7 mouse cellular contexts compared by ENCODE assay signal in the genomic region with DNA sequence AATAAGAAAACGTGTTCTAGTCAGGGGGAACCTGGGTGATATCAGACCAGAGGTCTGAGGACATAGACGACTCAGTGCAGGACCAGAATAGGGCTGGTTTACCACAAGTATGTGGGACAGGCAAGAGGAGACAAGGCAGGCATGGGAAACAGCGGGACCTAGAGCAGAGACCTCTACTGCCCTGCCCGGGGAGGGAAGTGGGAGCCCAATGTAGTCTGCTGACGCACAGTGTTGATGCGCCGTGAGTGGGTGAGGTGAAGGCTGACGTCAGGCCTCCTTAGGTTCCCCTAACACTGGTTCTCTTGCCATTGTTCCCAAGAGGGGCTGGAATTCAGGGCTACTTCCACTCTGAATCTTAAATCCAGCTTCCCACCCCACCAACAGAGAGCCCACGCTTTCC. TPM values are rescaled to one million over a fixed set of nuclear protein-coding genes. Genes with fewer than 3 reads are reported as not detected.
A peak's percentile ranks its signal among the peaks of the same experiment; 100 is the strongest.
DNase-seq lines count a peak whose midpoint lies in the region; ATAC-seq and TF ChIP-seq lines count a peak whose summit lies in the region.

No protein-coding gene starts in this region.

- TF ChIP-seq POLR2A in liver, adult 2 months (IDR thresholded peaks at IDR 0.05; ENCODE audit: extremely low read depth, insufficient read depth, low read length), result no peak
- no peak; the same call in 1 of the 2 replicates for TF ChIP-seq POLR2A in olfactory bulb, adult 2 months (IDR thresholded peaks at IDR 0.05; ENCODE audit: insufficient read depth, low read depth, low read length)

- no peaks in the 10 kb centered on the region for H3K36me3 ChIP-seq in heart, embryonic 12.5 days
- no peaks in the 10 kb centered on the region for H3K36me3 ChIP-seq in liver, adult 2 months (ENCODE audit: control insufficient read depth, insufficient read depth, low read length)

- peaks cover 70% of the 10 kb centered on the region for H3K4me1 ChIP-seq in heart, embryonic 12.5 days (replicated peaks)
- H3K4me1 ChIP-seq in liver, adult 2 months (ENCODE audit: control insufficient read depth, insufficient read depth, low read length), result peaks cover 41% of the 10 kb centered on the region
- H3K4me1 ChIP-seq in olfactory bulb, adult 2 months (ENCODE audit: control insufficient read depth, insufficient read depth, low read length), result peaks cover 66% of the 10 kb centered on the region

- 24% methylated on average over 9 of the region's 9 CpGs for WGBS in heart, embryonic 12.5 days
- 23% methylated on average over 9 of the region's 9 CpGs for WGBS in liver, adult 2 months
- WGBS in olfactory bulb, adult 2 months, result 14% methylated on average over 9 of the region's 9 CpGs

- peaks cover 39% of the 10 kb centered on the region for H3K79me2 ChIP-seq in liver, adult 2 months (ENCODE audit: control insufficient read depth, insufficient read depth, low read length)

- no peaks in the 10 kb centered on the region for H3K9me3 ChIP-seq in heart, embryonic 12.5 days (replicated peaks)

- H3K27ac ChIP-seq in heart, embryonic 12.5 days (ENCODE audit: poor library complexity, severe bottlenecking), result peak overlapping the region; percentile 60; the same call in 1 of the 2 replicates
- H3K27ac ChIP-seq in liver, adult 2 months (replicated peaks; ENCODE audit: insufficient read depth, low read depth, low read length), result peak overlapping the region; percentile 68
- peak overlapping the region; percentile 86 for H3K27ac ChIP-seq in olfactory bulb, adult 2 months (ENCODE audit: insufficient read depth, low read depth, low read length)

- TF ChIP-seq CTCF in liver, adult 2 months (IDR thresholded peaks at IDR 0.05; ENCODE audit: low read depth, low read length), result no peak
- no peak for TF ChIP-seq CTCF in olfactory bulb, adult 2 months (IDR thresholded peaks at IDR 0.05; ENCODE audit: insufficient read depth, low read depth, low read length)

- ATAC-seq in heart, embryonic 12.5 days (ENCODE audit: insufficient number of reproducible peaks, low FRiP score), result peak; percentile 37; the same call in 1 of the 2 replicates
- no peak for ATAC-seq in monocyte, adult 5-6 weeks (replicated peaks; ENCODE audit: insufficient number of reproducible peaks, low FRiP score, low TSS enrichment, poor library complexity, severe bottlenecking)

- peak overlapping the region; percentile 91 for H3K4me2 ChIP-seq in heart, embryonic 12.5 days

- peak overlapping the region; percentile 87 for H3K4me3 ChIP-seq in heart, embryonic 12.5 days
- peak overlapping the region; percentile 2 for H3K4me3 ChIP-seq in liver, adult 2 months (ENCODE audit: insufficient read depth, low read depth, low read length)
- peak overlapping the region; percentile 44 for H3K4me3 ChIP-seq in olfactory bulb, adult 2 months (ENCODE audit: insufficient read depth, low read depth, low read length)

- peak overlapping the region; percentile 58 for H3K9ac ChIP-seq in heart, embryonic 12.5 days
- peak overlapping the region; percentile 69 for H3K9ac ChIP-seq in liver, adult 2 months (ENCODE audit: low read depth, low read length)

- DNase-seq in 3T3-L1 (ENCODE audit: low read depth, low spot score), result peak; percentile 75
- peak; percentile 52 for DNase-seq in Muller cell, postnatal 12 days (ENCODE audit: inconsistent ontology term)
- DNase-seq in liver, adult 2 months (ENCODE audit: extremely low read depth, low read depth, low spot score), result peak; percentile 53
- no peak for DNase-seq in ovary, postnatal 14 days (ENCODE audit: low spot score)

- no peaks in the 10 kb centered on the region for H3K27me3 ChIP-seq in heart, embryonic 12.5 days (replicated peaks)
- H3K27me3 ChIP-seq in liver, adult 2 months (ENCODE audit: control insufficient read depth, insufficient read depth, low read length), result no peaks in the 10 kb centered on the region

RNA-seq across cellular contexts. Expression of a gene that starts 2.7 kb away (rescaled TPM):
- 122 and 144 TPM in 2 replicates for polyA plus RNA-seq in heart, embryonic 12.5 days (2016; fragmentation: Nextera tagmentation; extraction: Ambion mirVana)
- 430 and 630 TPM in 2 replicates for total RNA-seq in liver, adult 2 months (2014; rRNA removed)
- polyA plus RNA-seq in liver, adult 2 months (2012; rRNA removed), result 55.2 and 213 TPM in 2 replicates
- polyA plus RNA-seq in olfactory bulb, adult 2 months (2012; ENCODE audit: insufficient read depth, insufficient read length, low replicate concordance, missing spikeins), result not detected in 2 replicates
- total RNA-seq in monocyte, adult 5-6 weeks (2017), result 7.1 to 11.7 TPM (median 9.6 TPM) in 3 replicates

Comparison
In these comparisons a context has a peak if more than half of its experiments do, and no peak if none do; other contexts are left out.
1. H3K4me3 ChIP-seq: peak in every context shown above with its lines; median percentile 87 in heart, embryonic 12.5 days; 44 in olfactory bulb, adult 2 months; 2 in liver, adult 2 months.